Mouse (Mus musculus) ES-E14 (cell line): ENCODE data around the gene Hint1.

ENCODE experiments used
- CHD2 ChIP-seq: IDR thresholded peaks from 2 replicates; pipeline ENCODE4 v1.6.1; 2014; ENCODE audit warnings: mild to moderate bottlenecking, low read depth, low read length, inconsistent platforms
- MAFK ChIP-seq: IDR thresholded peaks from 2 replicates; pipeline ENCODE4 v1.6.1; 2014; ENCODE audit warnings: mild to moderate bottlenecking, low read depth, low read length, inconsistent platforms; ENCODE audit not compliant: insufficient read depth
- ZC3H11A ChIP-seq: IDR thresholded peaks from 2 replicates; pipeline ENCODE4 v1.6.1; 2012; ENCODE audit warnings: low read depth, mild to moderate bottlenecking, inconsistent platforms, low read length, borderline replicate concordance
- ZNF384 ChIP-seq: IDR thresholded peaks from 2 replicates; pipeline ENCODE4 v1.6.1; 2012; ENCODE audit warnings: low read depth, low read length, inconsistent platforms

- TF ChIP-seq CHD2 (no peak), ZNF384 (no peak), ZC3H11A (peak; percentile 35; the same call in 1 of the 2 replicates), MAFK (no peak)
These were observed 6.6 kb upstream of the Hint1 start for GRCm38 (mm10) chr11:54859322-54860165.
